Mouse (Mus musculus) lung, postnatal 25 days (tissue): Measurements from ENCODE around the gene Tecpr2.
"Not testable (repeated sequence)": the region's sequence is repeated elsewhere in the genome, so short reads cannot be mapped to it uniquely, and the experiment has no call there.

Experiments
- DNase-seq: peaks from one replicate; pipeline ENCODE4 v3.0.0; 2022; ENCODE audit warnings: low spot score

The Tecpr2 gene

GRCm38 (mm10) chr12:110889036-110890020, at the start of gene Tecpr2, which contains the start of gene Cinp:
TSS of gene Tecpr2 (plus strand) at chr12:110889264.
TSS of gene Cinp (minus strand) at chr12:110889145.
- DNase-seq: peak; percentile 98

- DNase-seq: peak; percentile 95
These were observed 48.5 kb upstream of the Tecpr2 start, which contains the start of gene Mok for GRCm38 (mm10) chr12:110840348-110841198. TSS of gene Mok (minus strand) at chr12:110840939.

DNA sequence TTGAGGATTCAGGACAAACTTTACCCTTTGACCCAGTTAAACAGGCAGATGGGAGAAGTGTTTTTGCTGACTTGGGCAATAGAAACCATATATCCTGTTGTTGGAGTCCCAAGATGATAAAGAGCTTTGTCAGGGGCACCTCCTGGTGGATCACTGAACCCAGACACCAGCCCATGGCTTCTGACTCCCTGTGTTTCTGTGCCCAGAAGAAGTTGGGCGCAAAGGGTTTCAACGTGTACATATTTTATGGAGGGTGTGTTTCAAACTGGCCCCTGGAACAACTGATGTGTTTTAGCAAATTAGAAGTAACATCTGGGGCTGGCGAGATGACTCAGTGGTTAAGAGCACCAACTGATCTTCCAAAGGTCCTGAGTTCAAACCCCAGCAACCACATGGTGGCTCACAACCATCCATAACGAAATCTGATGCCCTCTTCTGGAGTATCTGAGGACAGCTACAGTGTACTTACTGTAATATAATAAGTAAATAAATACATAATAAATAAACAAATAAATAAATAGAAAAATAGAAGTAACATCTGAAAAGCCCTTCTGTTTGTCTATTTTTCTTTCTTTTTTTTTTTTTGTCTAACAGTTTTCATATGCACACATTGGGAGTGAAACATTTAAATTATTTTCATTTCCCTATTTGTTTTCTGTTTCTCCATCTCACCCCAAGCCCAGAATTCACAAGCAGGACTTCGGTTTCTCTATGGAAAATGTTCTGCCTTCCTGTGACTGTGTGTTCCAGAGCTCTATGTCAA, 47.2 kb upstream of the Tecpr2 start:
- no peak for DNase-seq

GRCm38 (mm10) chr12:110843194-110844048, 45.6 kb upstream of the Tecpr2 start:
- DNase-seq: peak; percentile 87

DNA sequence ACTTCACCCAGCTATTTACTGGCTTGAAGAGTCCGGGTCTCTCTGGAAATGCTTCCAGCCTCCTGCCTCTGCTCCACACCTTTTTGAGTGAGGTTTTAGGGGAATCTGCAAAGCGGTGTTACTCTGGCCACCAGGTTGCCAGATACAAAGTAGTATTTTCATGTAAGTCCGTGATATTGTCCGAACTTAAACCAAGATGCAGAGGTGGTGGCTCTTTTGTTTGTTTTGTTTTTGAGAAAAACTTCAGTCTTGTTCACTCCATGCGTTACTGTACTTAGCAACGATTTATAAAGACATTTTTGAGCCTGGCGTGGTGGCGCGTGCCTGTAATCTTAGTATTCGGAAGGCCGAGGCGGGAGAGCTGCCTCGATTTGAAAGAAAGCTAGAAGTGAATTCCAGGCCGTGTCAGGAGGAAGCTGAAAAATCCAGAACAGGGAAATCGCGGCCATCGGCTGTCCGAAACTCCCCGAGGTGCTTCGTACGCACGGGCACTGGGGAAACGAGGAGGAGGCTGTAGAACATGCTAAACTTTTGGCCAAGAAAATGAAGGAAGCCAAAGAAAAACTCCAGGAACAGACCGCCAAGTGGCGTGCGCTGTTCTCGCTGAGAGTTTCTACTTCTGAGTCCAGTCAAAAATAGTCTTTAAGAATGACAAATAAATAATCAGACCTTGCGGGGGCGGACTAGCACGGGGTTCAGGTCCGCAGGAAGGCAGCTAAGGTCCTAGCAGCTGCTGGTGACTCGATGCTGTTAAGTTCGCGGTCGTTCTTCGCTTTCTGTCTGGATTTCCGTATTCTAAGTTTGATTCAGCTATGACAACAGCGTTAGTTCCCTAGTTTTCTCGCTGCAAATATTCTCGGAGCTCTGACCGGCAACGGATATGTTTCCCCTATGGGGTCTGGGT, 44.6 kb upstream of the Tecpr2 start:
- DNase-seq: peak; percentile 7

DNA sequence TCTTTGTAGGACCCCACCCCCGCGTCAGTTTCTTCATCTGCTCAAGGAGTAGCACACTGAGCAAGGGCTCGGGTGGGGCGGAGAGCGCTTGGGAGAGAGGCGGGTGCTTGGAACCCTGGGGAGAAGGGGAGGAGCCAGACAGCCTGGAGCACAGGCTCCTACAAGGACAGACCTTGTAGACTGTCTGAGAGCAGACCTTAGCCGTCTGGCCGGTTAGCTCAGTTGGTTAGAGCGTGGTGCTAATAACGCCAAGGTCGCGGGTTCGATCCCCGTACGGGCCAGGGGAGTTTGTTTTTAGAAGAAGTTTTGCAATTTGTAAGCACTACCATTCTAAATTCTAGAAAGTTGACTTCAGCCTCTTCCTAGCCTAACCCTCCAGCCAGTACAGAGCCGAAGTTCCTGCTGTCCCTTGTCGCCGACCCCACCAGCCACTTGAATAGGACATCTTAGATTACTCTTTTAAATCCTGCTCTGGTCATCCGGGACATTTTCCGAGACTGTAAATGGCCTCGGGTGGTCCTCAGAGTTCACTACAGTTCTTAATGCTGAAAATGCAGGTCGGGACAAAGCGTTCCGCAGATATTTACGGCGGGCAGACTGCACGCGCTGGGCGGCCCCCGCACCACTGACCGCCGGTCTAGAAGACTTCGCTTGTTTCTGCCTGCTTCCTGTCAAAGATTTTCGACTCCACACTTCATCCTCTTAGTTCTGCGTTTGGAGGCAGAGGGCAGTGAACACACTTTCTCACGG, 43.8 kb upstream of the Tecpr2 start:
- DNase-seq: peak; percentile 95

- DNase-seq: no peak
These were observed 42.8 kb upstream of the Tecpr2 start for GRCm38 (mm10) chr12:110846191-110846765.

DNA sequence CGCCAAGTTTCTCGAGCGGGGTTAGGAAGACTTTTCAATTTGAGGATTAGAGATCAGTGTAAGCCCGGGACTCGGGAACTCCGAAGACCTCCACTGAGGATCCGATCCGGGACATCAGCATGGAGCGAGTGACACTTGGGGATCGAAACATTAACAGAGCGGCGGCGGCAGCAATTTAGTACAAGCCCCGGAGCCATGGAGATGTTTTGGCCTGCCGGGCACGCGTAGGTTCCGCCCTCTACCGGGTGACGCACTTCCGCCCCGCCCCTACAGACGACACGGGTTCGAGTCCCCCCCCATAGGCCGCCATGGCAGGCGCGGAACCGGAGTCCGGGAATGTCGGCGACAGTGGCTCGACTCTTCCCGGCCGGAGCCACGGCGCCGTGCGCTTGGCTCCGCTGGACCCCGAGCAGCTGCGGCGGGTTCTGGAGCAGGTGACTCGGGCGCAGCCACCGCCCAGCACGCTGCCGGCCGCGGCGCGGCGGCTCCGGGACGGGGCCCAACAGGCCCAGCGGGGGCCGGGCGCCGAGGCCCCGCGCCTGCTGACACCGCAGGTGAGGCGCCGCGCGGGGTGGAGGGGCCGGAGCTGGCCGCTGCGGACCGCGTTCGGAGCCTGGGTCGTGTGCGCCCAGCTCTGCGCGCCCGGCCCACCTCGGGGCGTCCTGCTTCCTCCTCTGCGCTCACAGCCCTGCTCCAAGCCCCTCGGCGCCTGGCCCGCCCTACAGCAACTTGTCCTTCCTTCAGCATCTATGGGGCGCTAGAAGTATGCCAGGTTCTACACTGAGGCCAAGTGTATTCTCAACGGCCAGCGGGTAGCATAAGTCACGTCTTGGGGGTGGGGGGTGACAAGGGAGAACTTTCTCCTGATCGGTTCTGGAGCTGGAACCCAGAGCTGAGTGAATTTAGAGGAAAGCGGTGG, 38.8 kb upstream of the Tecpr2 start, which contains the start of gene Zfp839:
Gene Zfp839 (plus strand): TSS at position 244 of the 919 bp plus-strand sequence.
- DNase-seq: peak; percentile 79

DNA sequence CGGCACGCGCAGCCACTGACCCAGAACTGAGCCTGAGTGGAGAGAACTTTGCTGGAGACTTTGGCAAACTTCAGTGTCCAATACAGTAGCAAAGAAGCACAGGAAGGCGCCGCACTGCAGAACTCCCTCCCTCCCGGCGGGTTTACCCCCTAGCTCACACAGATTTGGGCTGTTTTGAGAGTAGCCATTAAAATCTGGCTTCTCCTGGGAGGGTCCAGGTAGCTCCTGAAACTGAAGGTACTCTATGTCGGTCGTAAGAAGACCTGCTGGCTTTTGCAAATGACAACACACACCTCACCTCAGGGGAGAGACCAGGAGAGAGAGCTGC, 38.2 kb upstream of the Tecpr2 start:
- DNase-seq: no peak

DNA sequence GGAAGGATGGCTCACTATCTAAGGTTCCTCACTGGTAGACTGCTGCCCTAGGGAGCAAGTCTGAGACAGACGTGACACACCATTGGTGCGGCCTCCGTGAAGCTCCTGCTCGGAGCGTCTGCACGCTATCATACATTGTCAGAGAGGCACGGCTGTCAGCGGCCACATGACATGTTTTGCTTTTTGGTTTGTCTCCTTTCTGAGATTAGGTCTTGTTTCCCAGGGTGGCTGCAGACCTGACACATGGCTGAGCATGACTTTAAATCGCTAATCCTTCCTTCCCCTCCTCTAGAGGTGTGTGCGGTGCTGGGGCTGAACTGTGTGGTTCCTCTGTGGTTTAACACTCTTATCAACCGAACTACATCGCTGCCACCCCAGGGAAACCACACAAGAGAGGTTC, 37.6 kb upstream of the Tecpr2 start:
- DNase-seq: no peak

DNA sequence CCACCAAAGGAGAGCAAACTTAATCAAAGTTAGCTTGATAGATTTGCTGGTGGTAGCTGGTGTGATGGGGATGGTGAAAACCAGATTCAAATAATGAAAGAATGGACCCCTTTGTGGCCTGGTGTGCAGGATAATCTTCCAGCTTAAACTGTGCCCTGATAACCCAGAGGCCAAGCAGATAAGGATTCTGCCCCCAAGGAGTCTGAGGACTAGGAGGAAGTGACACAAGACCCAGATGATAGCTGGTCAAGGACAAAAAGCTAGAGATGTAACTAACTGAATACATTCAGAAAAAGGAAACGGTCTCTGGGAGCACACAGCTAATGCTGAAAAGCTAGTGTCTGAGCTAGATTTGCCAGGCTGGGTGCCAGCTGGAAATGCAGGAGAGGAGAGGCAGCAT, 37.1 kb upstream of the Tecpr2 start:
- no peak for DNase-seq

DNA sequence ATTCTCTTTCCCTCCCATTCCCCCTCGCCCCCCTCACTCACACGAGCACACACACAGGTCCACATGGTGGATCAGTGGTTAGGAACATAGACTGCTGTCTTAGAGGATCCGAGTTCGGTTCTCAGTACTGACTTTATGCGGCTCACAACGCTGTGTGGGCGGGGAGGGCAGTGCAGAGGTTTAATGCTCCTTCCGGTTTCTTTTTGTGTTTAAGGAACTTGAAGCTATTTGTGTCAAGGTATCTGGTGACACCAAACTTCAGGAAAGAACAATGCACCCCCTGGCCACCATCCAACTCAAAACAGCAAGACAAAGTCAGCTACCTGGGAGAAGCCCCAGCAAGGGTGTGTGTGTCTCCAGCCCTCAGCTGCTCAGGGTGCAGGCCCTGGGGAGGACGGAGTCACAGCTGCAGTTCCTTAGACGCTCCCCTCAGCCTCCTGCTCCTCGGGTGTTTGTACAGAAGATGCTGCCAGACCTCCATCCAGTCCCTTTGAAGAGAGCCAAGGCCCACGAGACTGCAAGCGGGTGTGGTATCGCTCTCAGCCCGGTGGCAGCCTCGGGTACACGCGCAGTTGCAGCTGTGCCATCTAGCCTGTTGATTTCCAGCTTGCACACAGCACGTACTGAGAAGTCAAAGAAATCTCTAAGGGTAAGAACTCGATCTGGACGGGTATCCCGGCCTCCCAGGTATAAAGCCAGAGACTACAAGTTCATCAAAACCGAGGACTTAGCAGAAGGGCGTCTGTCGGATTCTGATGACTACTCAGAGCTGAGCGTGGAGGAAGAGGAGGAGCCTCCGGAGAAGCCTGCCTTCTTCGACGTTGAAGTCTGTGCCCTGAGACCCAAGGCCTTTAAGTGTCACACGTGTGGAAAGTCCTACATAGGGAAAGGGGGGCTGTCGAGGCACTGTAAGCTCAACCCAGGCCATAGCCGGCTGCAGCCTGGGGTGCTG, 34.0 kb upstream of the Tecpr2 start:
- no peak for DNase-seq

DNA sequence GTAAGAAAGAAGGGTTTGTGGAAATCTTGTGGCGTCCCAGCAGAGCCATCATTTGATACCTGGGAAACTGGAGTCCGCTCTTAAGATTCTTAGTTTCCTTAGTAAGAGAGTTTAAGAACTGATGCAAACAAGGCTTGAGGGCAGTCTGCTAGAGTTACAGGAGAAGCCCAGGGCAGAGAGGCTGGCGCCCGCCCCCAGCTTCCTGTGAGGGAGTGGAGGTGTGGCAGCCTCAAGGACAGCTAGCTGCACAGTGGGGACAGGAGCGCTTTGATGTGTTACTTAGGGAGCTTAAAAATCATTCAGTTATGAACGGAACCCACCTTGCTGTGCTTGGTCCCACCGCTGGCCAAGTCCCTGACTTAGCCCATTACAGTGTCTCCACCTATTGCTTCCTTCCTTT, 31.9 kb upstream of the Tecpr2 start:
- DNase-seq: peak; percentile 28

- not testable (repeated sequence) for DNase-seq
These were observed 30.4 kb upstream of the Tecpr2 start for GRCm38 (mm10) chr12:110858681-110859080.

DNA sequence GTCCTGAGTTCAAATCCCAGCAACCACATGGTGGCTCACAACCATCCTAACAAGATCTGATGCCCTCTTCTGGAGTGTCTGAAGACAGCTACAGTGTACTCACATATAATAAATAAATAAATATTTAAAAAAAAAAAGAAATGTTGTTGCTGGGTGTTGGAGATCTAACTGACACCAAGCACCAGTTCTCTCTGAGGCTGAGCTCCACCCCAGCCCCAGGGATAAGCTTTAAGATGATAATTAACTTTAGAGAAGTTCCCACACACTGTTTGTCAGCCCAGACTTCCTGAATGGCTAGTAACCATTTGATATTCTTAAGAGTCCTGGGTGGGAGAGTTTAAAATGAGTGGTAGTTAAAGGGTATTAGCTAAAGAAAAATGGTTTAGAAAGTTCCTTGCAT, 28.8 kb upstream of the Tecpr2 start:
- DNase-seq: no peak

- no peak for DNase-seq
These were observed 27.8 kb upstream of the Tecpr2 start for GRCm38 (mm10) chr12:110861256-110861655.
